20 mouse cellular contexts compared by ENCODE assay signal in genomic region chr7:132764314-132764713, GRCm38 (mm10). TPM values are rescaled to one million over a fixed set of nuclear protein-coding genes. Genes with fewer than 3 reads are reported as not detected.
DNase-seq lines count a peak whose midpoint lies in the region; ATAC-seq and TF ChIP-seq lines count a peak whose summit lies in the region.
"Had no signal": no experiment of that assay in that cellular context is flagged by ENCODE, and none has a peak within 500 bp of the region (broad histone marks: within the 10 kb centered on the region; RNA-seq: fewer than 3 reads in every experiment).

No protein-coding gene starts in this region.

- H3K4me1 ChIP-seq in spleen, adult 2 months (ENCODE audit: control insufficient read depth, insufficient read depth, insufficient read length), result peaks cover 9% of the 10 kb centered on the region; the same call in 1 of the 2 replicates

- 85% methylated on average over 4 of the region's 4 CpGs for WGBS in spleen, adult 2 months

- intact Hi-C loops in gastrocnemius, adult 2 months (cut with DNase I), result loop anchor here (2.0 kb wide), 1 partner anchor 28 kb away; no protein-coding TSS in a partner anchor
- intact Hi-C loops in left cerebral cortex, adult 2 months (cut with DNase I), result no loop called here
- intact Hi-C loops in left cerebral cortex, postnatal 14 days (cut with DNase I), result loop anchor here (1.0 kb wide), 1 partner anchor 47 kb away; no protein-coding TSS in a partner anchor

- H3K36me3 ChIP-seq in spleen, adult 2 months (ENCODE audit: control insufficient read depth, insufficient read depth, low read length), result peaks cover 23% of the 10 kb centered on the region
- H3K36me3 ChIP-seq: hindbrain, embryonic 15.5 days had no signal

- DNase-seq in gastrocnemius, adult 2 months, result no peak
- DNase-seq in gastrocnemius, postnatal 4 days (ENCODE audit: low spot score in 2 of 2), result no peak
- no peak for DNase-seq in left cerebral cortex, adult 2 months (ENCODE audit: extremely low spot score in 1 of 2, low spot score in 2 of 2)
- no peak for DNase-seq in left cerebral cortex, postnatal 14 days (ENCODE audit: low spot score in 2 of 2)
- DNase-seq in spleen, adult 2 months (ENCODE audit: low read depth in 1 of 2, low spot score in 2 of 2), result no peak
- no peak for DNase-seq in spleen, adult 18-20 months
- DNase-seq in telencephalon, adult 2 months (ENCODE audit: low read depth, low spot score), result peak; percentile 71
- DNase-seq: cerebellum, adult 11-12 months; cerebellum, postnatal 36 days; gastrocnemius, postnatal 10 days; heart, postnatal 4 days; kidney, adult 8-10 months; lung, postnatal 14 days; midbrain, embryonic 14.5 days; right cerebral cortex, postnatal 25 days; thymus, postnatal 25 days had no signal

- no peak overlapping the region for H3K4me3 ChIP-seq in gastrocnemius, adult 2 months
- H3K4me3 ChIP-seq in left cerebral cortex, adult 2 months, result no peak overlapping the region
- H3K4me3 ChIP-seq in spleen, adult 2 months (ENCODE audit: extremely low read depth, insufficient read depth, insufficient read length), result no peak overlapping the region
- H3K4me3 ChIP-seq: heart, embryonic 15.5 days; hindbrain, embryonic 15.5 days; neural tube, embryonic 13.5 days had no signal

- H3K27ac ChIP-seq in gastrocnemius, adult 2 months, result peak overlapping the region; percentile 88
- peak overlapping the region; percentile 80 for H3K27ac ChIP-seq in left cerebral cortex, adult 2 months
- H3K27ac ChIP-seq in spleen, adult 2 months (ENCODE audit: insufficient read depth, low read length), result peak overlapping the region; percentile 22
- H3K27ac ChIP-seq: heart, embryonic 15.5 days; hindbrain, embryonic 15.5 days; neural tube, embryonic 13.5 days had no signal

- no peak for TF ChIP-seq POLR2A in spleen, adult 2 months (IDR thresholded peaks at IDR 0.05; ENCODE audit: low read depth, low read length)

- no peaks in the 10 kb centered on the region for H3K27me3 ChIP-seq in spleen, adult 2 months (ENCODE audit: control insufficient read depth, insufficient read depth, low read length)
- H3K27me3 ChIP-seq: heart, embryonic 15.5 days; hindbrain, embryonic 15.5 days; neural tube, embryonic 13.5 days had no signal

- no peak for ATAC-seq in erythroid progenitor cell, adult 5-6 weeks (replicated peaks; ENCODE audit: low FRiP score, poor library complexity, severe bottlenecking)

- no peak for TF ChIP-seq CTCF in gastrocnemius, adult 2 months (IDR thresholded peaks at IDR 0.05)
- TF ChIP-seq CTCF in left cerebral cortex, adult 2 months (IDR thresholded peaks at IDR 0.05), result no peak
- TF ChIP-seq CTCF in spleen, adult 2 months (IDR thresholded peaks at IDR 0.05; ENCODE audit: extremely low read depth, insufficient read depth, insufficient read length, insufficient replicate concordance), result no peak

RNA-seq across cellular contexts. Expression of gene Fam53b, which starts 49.4 kb away (rescaled TPM):
- total RNA-seq in gastrocnemius, adult 2 months (2021), result 10 to 100 TPM; 15.3 to 27.4 TPM
- total RNA-seq in gastrocnemius, postnatal 4 days (2021), result 10 to 100 TPM; 44.6 to 48.9 TPM
- total RNA-seq in left cerebral cortex, adult 2 months (2021), result 10 to 100 TPM; 57.1 to 75.2 TPM
- 10 to 100 TPM; 24.8 to 27.8 TPM for total RNA-seq in left cerebral cortex, postnatal 14 days (2021)
- polyA plus RNA-seq in spleen, adult 2 months (2012; rRNA removed), result 52.4 and 63.2 TPM in 2 replicates
- 241 and 246 TPM in 2 replicates for total RNA-seq in erythroid progenitor cell, adult 5-6 weeks (2015; ENCODE audit: low replicate concordance)
- 163 and 208 TPM in 2 replicates for total RNA-seq in erythroid progenitor cell, adult 5-6 weeks (2017; ENCODE audit: low replicate concordance)

Comparison
In these comparisons a context has a peak if more than half of its experiments do, and no peak if none do; other contexts are left out.
1. H3K27ac ChIP-seq: peak in every context shown above with its lines; median percentile 88 in gastrocnemius, adult 2 months; 80 in left cerebral cortex, adult 2 months; 22 in spleen, adult 2 months.